12 mouse cellular contexts compared by ENCODE assay signal in genomic region chr16:28694113-28694899, GRCm38 (mm10). TPM values are rescaled to one million over a fixed set of nuclear protein-coding genes. Genes with fewer than 3 reads are reported as not detected.
A peak's percentile ranks its signal among the peaks of the same experiment; 100 is the strongest.
DNase-seq lines count a peak whose midpoint lies in the region; ATAC-seq and TF ChIP-seq lines count a peak whose summit lies in the region.
"Had no signal": no experiment of that assay in that cellular context is flagged by ENCODE, and none has a peak within 500 bp of the region (broad histone marks: within the 10 kb centered on the region; RNA-seq: fewer than 3 reads in every experiment).

No protein-coding gene starts in this region.

- H3K4me1 ChIP-seq in heart, embryonic 12.5 days (replicated peaks), result no peaks in the 10 kb centered on the region
- H3K4me1 ChIP-seq in embryonic facial prominence, embryonic 13.5 days, result peaks cover 5% of the 10 kb centered on the region; the same call in 1 of the 2 replicates
- no peaks in the 10 kb centered on the region for H3K4me1 ChIP-seq in midbrain, postnatal 0 days (ENCODE audit: insufficient read depth, low read length)
- H3K4me1 ChIP-seq: liver, embryonic 15.5 days had no signal

- H3K9ac ChIP-seq in heart, embryonic 12.5 days, result no peak overlapping the region
- H3K9ac ChIP-seq in embryonic facial prominence, embryonic 13.5 days, result no peak overlapping the region
- H3K9ac ChIP-seq in midbrain, postnatal 0 days (replicated peaks; ENCODE audit: low read length, poor library complexity, severe bottlenecking), result no peak overlapping the region
- H3K9ac ChIP-seq: liver, embryonic 15.5 days had no signal

- no peak overlapping the region for H3K4me2 ChIP-seq in heart, embryonic 12.5 days
- H3K4me2 ChIP-seq in embryonic facial prominence, embryonic 13.5 days, result peak overlapping the region; percentile 45
- H3K4me2 ChIP-seq in midbrain, postnatal 0 days (ENCODE audit: low read depth, low read length, poor library complexity, severe bottlenecking), result peak overlapping the region; percentile 6; the same call in 1 of the 2 replicates
- H3K4me2 ChIP-seq: liver, embryonic 15.5 days had no signal

- H3K9me3 ChIP-seq in heart, embryonic 12.5 days (replicated peaks), result no peaks in the 10 kb centered on the region
- H3K9me3 ChIP-seq in embryonic facial prominence, embryonic 13.5 days, result no peaks in the 10 kb centered on the region
- H3K9me3 ChIP-seq in midbrain, postnatal 0 days (ENCODE audit: low read length), result no peaks in the 10 kb centered on the region
- H3K9me3 ChIP-seq: liver, embryonic 15.5 days had no signal

- H3K36me3 ChIP-seq in heart, embryonic 12.5 days, result no peaks in the 10 kb centered on the region
- H3K36me3 ChIP-seq in embryonic facial prominence, embryonic 13.5 days, result no peaks in the 10 kb centered on the region
- H3K36me3 ChIP-seq in midbrain, postnatal 0 days (ENCODE audit: insufficient read depth, low read length), result no peaks in the 10 kb centered on the region
- H3K36me3 ChIP-seq: liver, embryonic 15.5 days had no signal

- TF ChIP-seq CTCF in midbrain, postnatal 0 days (IDR thresholded peaks at IDR 0.05), result no peak

- 72% methylated on average over 15 of the region's 15 CpGs for WGBS in heart, embryonic 12.5 days
- WGBS in embryonic facial prominence, embryonic 13.5 days, result 32% methylated on average over 15 of the region's 15 CpGs
- 49% methylated on average over 15 of the region's 15 CpGs for WGBS in midbrain, postnatal 0 days

- DNase-seq in heart, adult 8-10 months (ENCODE audit: low spot score), result peak; percentile 9
- DNase-seq in left cerebral cortex, postnatal 36 days (ENCODE audit: low spot score in 2 of 2), result peak; percentile 15 to 21
- no peak for DNase-seq in left cerebral cortex, adult 11 months (ENCODE audit: low spot score)
- no peak for DNase-seq in midbrain, postnatal 0 days (ENCODE audit: low spot score)
- DNase-seq in adrenal gland, postnatal 36 days, result no peak
- DNase-seq in urinary bladder, postnatal 25 days (ENCODE audit: low spot score), result no peak
- DNase-seq: cerebellum, postnatal 10 days had no signal

- intact Hi-C loops in left cerebral cortex, postnatal 36 days (cut with DNase I), result no loop called here

- H3K4me3 ChIP-seq in heart, embryonic 12.5 days, result no peak overlapping the region
- H3K4me3 ChIP-seq in embryonic facial prominence, embryonic 13.5 days, result peak overlapping the region; percentile 24; the same call in 1 of the 2 replicates
- no peak overlapping the region for H3K4me3 ChIP-seq in midbrain, postnatal 0 days (ENCODE audit: low read depth, low read length)
- H3K4me3 ChIP-seq: liver, embryonic 15.5 days had no signal

- no peak overlapping the region for H3K27ac ChIP-seq in heart, embryonic 12.5 days (ENCODE audit: poor library complexity, severe bottlenecking)
- H3K27ac ChIP-seq in embryonic facial prominence, embryonic 13.5 days, result no peak overlapping the region; the same call in 1 of the 2 replicates
- H3K27ac ChIP-seq in midbrain, postnatal 0 days (ENCODE audit: low read depth, low read length), result peak overlapping the region; percentile 44
- H3K27ac ChIP-seq: liver, embryonic 15.5 days had no signal

- ATAC-seq in heart, embryonic 12.5 days (ENCODE audit: insufficient number of reproducible peaks, low FRiP score), result no peak
- ATAC-seq in embryonic facial prominence, embryonic 13.5 days (ENCODE audit: insufficient number of reproducible peaks, insufficient read depth, low FRiP score, low TSS enrichment, low read depth), result no peak
- no peak for ATAC-seq in midbrain, postnatal 0 days (ENCODE audit: low FRiP score)
- ATAC-seq: intestine, embryonic 16.5 days had no signal

- no peaks in the 10 kb centered on the region for H3K27me3 ChIP-seq in heart, embryonic 12.5 days (replicated peaks)
- no peaks in the 10 kb centered on the region for H3K27me3 ChIP-seq in embryonic facial prominence, embryonic 13.5 days
- no peaks in the 10 kb centered on the region for H3K27me3 ChIP-seq in midbrain, postnatal 0 days (ENCODE audit: insufficient read depth, low read length)
- H3K27me3 ChIP-seq: liver, embryonic 15.5 days had no signal

RNA-seq across cellular contexts. Expression of gene Fgf12, which starts 58.6 kb away (rescaled TPM):
- total RNA-seq in heart, adult 8-10 months (2022), result 10 to 100 TPM in 3 of 4 experiments, 1 to 10 TPM in 1; 9.0 to 15.3 (median 13.0) TPM
- 5.2 and 8.3 TPM in 2 replicates for polyA plus RNA-seq in heart, embryonic 12.5 days (2016; fragmentation: Nextera tagmentation; extraction: Ambion mirVana)
- 100 to 1,000 TPM; 307 to 314 TPM for total RNA-seq in left cerebral cortex, postnatal 36 days (2021)
- polyA plus RNA-seq in embryonic facial prominence, embryonic 13.5 days (2015; fragmentation: Nextera tagmentation; extraction: Ambion mirVana), result 3.6 and 6.0 TPM in 2 replicates
- 61.9 and 64.0 TPM in 2 replicates for total RNA-seq in midbrain, postnatal 0 days (2014; rRNA removed)
- 56.9 and 59.6 TPM in 2 replicates for polyA plus RNA-seq in midbrain, postnatal 0 days (2015; fragmentation: Nextera tagmentation; extraction: Ambion mirVana)
- total RNA-seq in adrenal gland, postnatal 36 days (2021), result 1 to 10 TPM; 1.9 to 3.1 TPM
- total RNA-seq: monocyte, adult 5-6 weeks had no signal

Comparison
In these comparisons a context has a peak if more than half of its experiments do, and no peak if none do; other contexts are left out.
1. DNase-seq: peak in heart, adult 8-10 months (single experiment) and left cerebral cortex, postnatal 36 days (2 of 2); none in left cerebral cortex, adult 11 months (single experiment), midbrain, postnatal 0 days (single experiment), adrenal gland, postnatal 36 days (0 of 2) and urinary bladder, postnatal 25 days (single experiment).